Mouse (Mus musculus): ENCODE results near the gene Soga1.

DNA sequence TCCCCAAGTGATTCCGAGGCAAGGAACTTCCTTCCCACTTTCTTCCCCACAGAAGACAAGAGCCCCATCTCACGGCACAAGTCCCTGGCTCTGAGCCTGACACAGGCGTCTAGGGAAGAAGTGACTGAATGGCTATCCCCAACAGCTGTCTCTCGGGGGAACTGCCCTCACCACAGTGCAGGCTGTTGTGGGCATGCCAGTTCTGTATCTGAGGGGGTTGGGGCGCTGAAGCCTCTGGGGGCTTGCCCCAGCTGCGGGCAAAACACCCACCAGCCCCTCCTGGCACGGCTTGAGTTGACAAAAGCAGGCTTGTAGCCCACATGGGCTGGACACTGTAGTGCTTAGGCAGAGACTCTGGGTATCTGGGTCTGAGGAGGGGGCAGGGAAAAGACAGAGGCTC, 14.9 kb downstream of the Soga1 start:
- TF ChIP-seq CTCF (IDR thresholded peaks at IDR 0.05; ENCODE audit: borderline replicate concordance, extremely low read depth, insufficient read depth, insufficient read length), result no peak
- no peak for TF ChIP-seq POLR2A (IDR thresholded peaks at IDR 0.05; ENCODE audit: borderline replicate concordance, extremely low read depth, insufficient read depth, insufficient read length, poor library complexity, severe bottlenecking)
